Mouse (Mus musculus) heart, embryonic 15.5 days (tissue): ENCODE results near the gene Adamtsl1. TPM values are rescaled to one million over a fixed set of nuclear protein-coding genes. Genes with fewer than 3 reads are reported as not detected.

Experiments used
- ATAC-seq: fragments of 200-750 bp; cut with Nextera tagmentation; replicated peaks from 2 replicates; pipeline ENCODE4 v1.8.0; 2017; ENCODE audit warnings: low read depth, moderate TSS enrichment; ENCODE audit not compliant: insufficient number of reproducible peaks, insufficient read depth, low FRiP score
- H3K27ac ChIP-seq: fragments of 300-500 bp; sonication (generic); 2 replicates; pipeline ENCODE4 v1.5.1; 2015; ENCODE audit warnings: mild to moderate bottlenecking, inconsistent platforms
- H3K27me3 ChIP-seq: fragments of 300-500 bp; sonication (generic); 2 replicates; pipeline ENCODE4 v1.6.1; 2015; ENCODE audit warnings: inconsistent platforms
- H3K36me3 ChIP-seq: fragments of 300-500 bp; sonication (generic); 2 replicates; pipeline ENCODE4 v1.6.1; 2015; ENCODE audit warnings: mild to moderate bottlenecking, inconsistent platforms
- H3K4me1 ChIP-seq: fragments of 300-500 bp; sonication (generic); replicated peaks from 2 replicates; pipeline ENCODE4 v1.6.1; 2015; ENCODE audit warnings: inconsistent platforms
- H3K4me2 ChIP-seq: fragments of 300-500 bp; sonication (generic); 2 replicates; pipeline ENCODE4 v1.6.1; 2015; ENCODE audit warnings: inconsistent platforms, mild to moderate bottlenecking, moderate library complexity
- H3K4me3 ChIP-seq: fragments of 300-500 bp; sonication (generic); 2 replicates; pipeline ENCODE4 v1.5.1; 2015; ENCODE audit warnings: mild to moderate bottlenecking, inconsistent platforms
- H3K9ac ChIP-seq: fragments of 300-500 bp; sonication (generic); 2 replicates; pipeline ENCODE4 v1.6.1; 2015; ENCODE audit warnings: mild to moderate bottlenecking, inconsistent platforms
- H3K9me3 ChIP-seq: fragments of 300-500 bp; sonication (generic); replicated peaks from 2 replicates; pipeline ENCODE4 v1.6.1; 2016; ENCODE audit warnings: inconsistent platforms
- WGBS: fragments of 180-500 bp; shearing (Covaris S2); methylation state at CpG from one replicate; pipeline ENCODE4 v1.1.7; 2015; ENCODE audit warnings: mixed read lengths; 5-methylcytosine and 5-hydroxymethylcytosine counted together
- polyA plus RNA-seq: library from polyadenylated mRNA; unstranded; fragments of >200 nt; fragmentation: Nextera tagmentation; extraction: Ambion mirVana; gene quantifications from 2 replicates; pipeline ENCODE4 v1.2.1, GENCODE M21; 2015

Gene Adamtsl1
- polyA plus RNA-seq, 1 experiment from 2014 or later: 9.8 TPM

DNA sequence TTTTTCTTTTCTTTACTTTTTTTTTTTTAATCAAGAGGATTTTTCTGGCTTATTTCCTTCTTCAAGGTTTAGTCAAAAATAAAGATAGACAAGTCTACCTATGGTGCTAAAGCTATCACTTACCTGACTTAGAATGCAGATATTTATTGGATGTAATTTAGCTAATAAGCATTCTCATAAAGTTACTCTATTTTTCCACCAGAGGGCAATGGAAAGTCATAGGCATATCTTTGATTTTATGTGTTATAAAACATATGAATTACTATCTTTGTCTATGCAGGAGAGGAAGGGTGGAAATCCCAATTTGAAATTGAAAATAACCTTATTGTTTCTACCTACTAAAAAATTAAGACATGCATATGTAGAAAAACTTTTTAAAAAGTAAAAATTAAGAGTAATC, 418.2 kb downstream of the Adamtsl1 start:
- Histone ChIP-seq H3K4me2 (no peak overlapping the region), H3K36me3 (no peaks in the 10 kb centered on the region), H3K4me1 (no peaks in the 10 kb centered on the region), H3K27me3 (no peaks in the 10 kb centered on the region), H3K27ac (no peak overlapping the region), H3K4me3 (no peak overlapping the region), H3K9ac (no peak overlapping the region), H3K9me3 (no peaks in the 10 kb centered on the region)
- ATAC-seq: no peak

DNA sequence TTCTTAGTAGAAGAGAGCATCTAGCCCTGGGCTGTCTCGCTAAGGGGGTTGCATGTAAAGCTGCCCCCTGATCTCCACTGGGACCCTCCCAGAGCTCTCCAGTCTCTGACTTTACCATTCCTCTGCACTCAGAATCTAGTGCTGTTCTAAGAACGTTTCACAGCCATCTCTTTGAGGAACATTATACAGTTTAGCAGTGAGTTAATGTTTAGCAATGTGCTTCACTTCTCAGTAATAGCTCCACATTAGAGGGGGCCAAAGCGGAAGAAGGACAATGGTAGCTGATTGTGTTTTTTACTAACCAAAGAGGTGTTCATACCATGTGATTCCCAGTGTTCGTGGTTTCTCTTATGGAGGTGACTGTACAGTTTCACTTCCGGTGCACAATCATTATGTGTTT, 425.5 kb downstream of the Adamtsl1 start:
- Histone ChIP-seq H3K9ac (no peak overlapping the region), H3K4me2 (no peak overlapping the region), H3K27me3 (no peaks in the 10 kb centered on the region), H3K27ac (no peak overlapping the region), H3K4me3 (no peak overlapping the region), H3K4me1 (no peaks in the 10 kb centered on the region), H3K9me3 (no peaks in the 10 kb centered on the region), H3K36me3 (no peaks in the 10 kb centered on the region)
- WGBS: 78% methylated on average over 5 of the region's 5 CpGs
- ATAC-seq: no peak

DNA sequence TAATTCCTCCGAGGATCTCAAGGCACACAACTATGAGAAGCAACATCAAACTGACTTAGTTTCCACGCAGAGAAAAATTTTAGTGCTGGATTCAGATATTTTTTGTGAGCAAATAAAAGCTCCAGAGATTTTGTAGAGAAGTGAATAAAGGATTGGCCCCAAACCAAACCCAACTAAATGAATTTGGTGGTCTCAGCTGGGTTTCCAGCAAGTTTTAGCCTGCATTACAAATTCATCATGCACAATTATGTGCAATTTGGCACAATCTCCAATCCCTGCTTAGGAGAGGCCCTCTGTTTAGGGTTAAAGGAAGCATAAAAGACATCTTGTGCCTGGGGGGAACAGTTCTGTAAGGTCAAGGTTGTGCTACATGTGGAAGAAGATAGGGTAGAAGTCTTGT, 427.9 kb downstream of the Adamtsl1 start:
- H3K9ac ChIP-seq: no peak overlapping the region
- H3K4me1 ChIP-seq: no peaks in the 10 kb centered on the region
- no peak overlapping the region for H3K4me3 ChIP-seq
- 86% methylated on average over 2 of the region's 2 CpGs for WGBS
- no peaks in the 10 kb centered on the region for H3K9me3 ChIP-seq
- no peak overlapping the region for H3K4me2 ChIP-seq
- no peaks in the 10 kb centered on the region for H3K36me3 ChIP-seq
- no peak for ATAC-seq
- no peak overlapping the region for H3K27ac ChIP-seq
- no peaks in the 10 kb centered on the region for H3K27me3 ChIP-seq

DNA sequence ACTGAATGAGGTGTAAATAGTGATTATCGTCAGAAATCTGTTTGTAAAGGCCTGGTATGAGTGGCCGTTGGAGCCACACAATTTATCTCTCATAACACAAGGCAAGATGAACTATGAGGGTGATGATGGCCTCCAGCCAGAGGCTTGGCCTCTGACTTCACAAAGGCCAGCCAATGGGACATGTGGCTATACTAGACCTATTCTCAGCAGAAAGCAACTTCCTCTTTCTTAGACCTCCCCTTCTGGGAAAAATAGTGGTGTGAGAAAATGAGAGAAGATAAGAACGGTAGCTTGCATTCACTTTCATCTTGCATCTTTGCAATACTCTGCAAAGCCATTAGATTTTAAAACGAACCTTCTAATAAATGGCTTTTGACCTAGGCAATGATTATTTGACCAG, 439.6 kb downstream of the Adamtsl1 start:
- Histone ChIP-seq H3K4me2 (no peak overlapping the region), H3K9me3 (no peaks in the 10 kb centered on the region)
- no peak for ATAC-seq

DNA sequence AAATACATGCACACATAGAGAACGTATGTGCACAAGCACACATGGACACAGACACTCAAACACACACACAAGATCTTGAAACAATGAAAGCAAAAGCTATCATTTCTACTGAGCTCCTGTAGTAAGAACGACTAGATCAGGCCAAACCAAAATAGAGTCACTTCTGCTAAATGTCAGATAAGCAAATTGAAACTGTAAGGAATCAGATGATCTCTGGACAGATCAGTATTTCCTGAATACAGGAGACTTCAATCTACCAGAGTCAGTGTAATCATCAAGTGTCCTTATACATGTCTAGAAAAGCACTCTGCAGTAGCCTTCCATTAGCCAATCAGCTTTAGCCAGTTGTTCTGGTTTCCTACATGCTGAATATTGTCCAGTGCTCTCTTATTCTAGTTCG, 441.4 kb downstream of the Adamtsl1 start:
- Histone ChIP-seq H3K4me1 (peaks cover 6% of the 10 kb centered on the region), H3K4me2 (no peak overlapping the region), H3K27ac (no peak overlapping the region), H3K9me3 (no peaks in the 10 kb centered on the region), H3K4me3 (no peak overlapping the region), H3K9ac (no peak overlapping the region), H3K27me3 (no peaks in the 10 kb centered on the region), H3K36me3 (no peaks in the 10 kb centered on the region)
- 54% methylated on average over 3 of the region's 3 CpGs for WGBS
- no peak for ATAC-seq

More for the DNA sequence above, 439.6 kb downstream of the Adamtsl1 start:
- Histone ChIP-seq H3K27me3 (no peaks in the 10 kb centered on the region), H3K9ac (no peak overlapping the region), H3K4me1 (peaks cover under 1% of the 10 kb centered on the region; the same call in 1 of the 2 replicates), H3K4me3 (no peak overlapping the region), H3K36me3 (no peaks in the 10 kb centered on the region), H3K27ac (no peak overlapping the region)
- WGBS: 60% methylated on average over 4 of the region's 4 CpGs

DNA sequence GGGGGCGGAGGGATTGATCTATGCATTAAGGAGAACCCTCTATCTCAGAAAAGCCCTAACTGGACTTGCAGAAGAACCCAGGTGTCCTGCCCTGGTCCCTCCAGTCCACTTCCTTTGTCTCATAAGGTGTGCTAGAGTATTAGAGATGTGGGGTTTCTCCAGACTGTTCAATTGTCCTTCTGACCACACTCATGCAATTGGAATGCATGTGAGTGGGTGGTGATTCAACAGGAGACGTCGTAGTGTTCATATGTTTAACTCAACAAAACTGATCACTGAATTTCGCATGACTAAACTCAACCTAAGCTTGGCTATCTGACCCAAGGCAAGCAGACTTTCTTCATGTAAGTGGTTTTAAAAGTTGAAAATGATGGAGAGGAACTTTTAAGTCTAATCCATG, 443.3 kb downstream of the Adamtsl1 start:
- Histone ChIP-seq H3K4me3 (no peak overlapping the region), H3K36me3 (no peaks in the 10 kb centered on the region), H3K27ac (no peak overlapping the region), H3K4me1 (peaks cover 6% of the 10 kb centered on the region), H3K4me2 (no peak overlapping the region), H3K9me3 (no peaks in the 10 kb centered on the region), H3K9ac (no peak overlapping the region), H3K27me3 (no peaks in the 10 kb centered on the region)
- WGBS: 74% methylated on average over 4 of the region's 4 CpGs
- ATAC-seq: no peak

DNA sequence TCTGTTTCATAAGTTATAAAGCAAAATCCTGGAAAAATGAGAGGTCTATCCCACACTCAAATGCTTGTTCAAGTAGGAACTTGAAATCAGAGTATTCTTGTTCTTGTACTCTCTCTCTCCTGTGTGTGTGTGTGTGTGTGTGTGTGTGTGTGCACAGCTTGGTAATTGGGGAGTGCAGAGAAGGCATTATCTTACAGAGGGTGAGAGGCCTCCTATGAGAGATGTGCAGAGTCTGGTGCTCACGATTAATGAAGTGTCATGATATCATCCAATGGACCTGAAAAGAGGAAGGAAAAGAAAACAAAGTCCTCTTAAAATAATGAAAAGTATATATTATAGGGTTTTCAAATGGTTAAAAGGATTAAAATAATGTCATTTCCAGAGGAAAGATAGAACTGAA, 443.9 kb downstream of the Adamtsl1 start:
- no peak overlapping the region for H3K4me2 ChIP-seq
- no peak for ATAC-seq
- no peaks in the 10 kb centered on the region for H3K9me3 ChIP-seq
- H3K9ac ChIP-seq: no peak overlapping the region
- no peak overlapping the region for H3K4me3 ChIP-seq
- WGBS: 48% methylated on average over 1 of the region's 1 CpGs
- H3K4me1 ChIP-seq: peaks cover 6% of the 10 kb centered on the region
- no peak overlapping the region for H3K27ac ChIP-seq
- H3K27me3 ChIP-seq: no peaks in the 10 kb centered on the region
- H3K36me3 ChIP-seq: no peaks in the 10 kb centered on the region

DNA sequence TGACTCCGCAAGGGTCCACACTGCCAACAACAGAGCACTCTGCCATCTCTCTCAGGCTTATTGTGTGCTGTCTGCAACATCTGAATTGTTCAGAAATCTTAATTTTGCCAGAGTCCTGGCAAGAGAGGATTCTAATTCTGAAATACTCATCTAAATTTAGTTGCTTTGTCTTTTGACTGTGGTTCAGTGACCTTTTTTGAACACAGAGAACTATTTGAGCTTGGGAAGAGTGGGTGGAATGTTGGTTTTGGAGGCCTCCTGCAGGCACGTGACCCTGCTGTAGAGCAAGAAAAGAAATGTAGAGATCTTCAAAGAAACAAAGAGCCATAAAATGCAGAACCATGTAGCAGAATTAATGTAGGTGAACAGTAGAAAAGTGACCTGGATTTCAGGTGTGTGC, 445.0 kb downstream of the Adamtsl1 start:
- Histone ChIP-seq H3K9ac (no peak overlapping the region), H3K4me2 (no peak overlapping the region), H3K36me3 (no peaks in the 10 kb centered on the region), H3K4me1 (peaks cover 6% of the 10 kb centered on the region), H3K27me3 (no peaks in the 10 kb centered on the region), H3K27ac (0 out of 2 replicates have a peak overlapping the region, but pooled peaks have one; percentile 2), H3K9me3 (no peaks in the 10 kb centered on the region), H3K4me3 (no peak overlapping the region)
- 78% methylated on average over 2 of the region's 2 CpGs for WGBS
- no peak for ATAC-seq

DNA sequence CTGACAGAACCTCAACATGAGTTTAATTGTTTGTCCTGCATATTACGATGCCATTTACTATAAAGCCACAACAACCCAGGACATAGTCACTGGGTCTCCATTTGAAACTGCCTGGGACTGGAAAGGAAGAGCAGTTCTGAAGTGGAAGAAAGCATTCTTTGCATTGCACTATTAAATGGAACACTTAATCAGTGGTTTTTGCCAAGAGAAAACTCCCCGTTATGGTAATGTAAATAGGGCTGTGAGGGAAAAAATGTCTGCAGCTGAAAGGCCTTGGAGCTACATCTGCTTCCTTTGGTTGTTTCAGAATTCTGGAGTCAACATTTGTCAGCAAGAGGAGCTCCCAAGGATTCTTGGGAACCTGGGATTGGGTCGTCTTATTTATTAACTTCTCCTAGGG, 462.2 kb downstream of the Adamtsl1 start:
- no peaks in the 10 kb centered on the region for H3K4me1 ChIP-seq

DNA sequence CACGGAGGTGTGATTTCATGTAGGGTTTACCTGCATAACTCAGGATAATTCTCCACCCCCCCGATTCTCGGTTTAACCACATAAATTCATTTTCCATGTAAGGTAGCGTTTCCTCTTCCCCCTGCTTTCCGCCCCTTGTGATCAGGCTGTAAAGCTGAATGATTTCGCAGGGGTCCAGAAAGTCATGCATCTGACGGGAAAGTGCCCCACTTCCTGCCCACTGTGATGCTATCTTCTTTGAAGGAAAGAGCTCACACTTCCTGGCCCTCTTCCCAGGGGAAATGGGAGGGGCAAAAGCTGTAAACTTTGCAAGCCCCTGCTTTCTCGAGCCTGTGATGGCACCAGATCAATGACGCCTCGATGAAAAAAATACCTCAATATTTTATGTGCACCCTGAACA, 465.2 kb downstream of the Adamtsl1 start:
- H3K4me1 ChIP-seq: no peaks in the 10 kb centered on the region
- 55% methylated on average over 10 of the region's 10 CpGs for WGBS
- no peak overlapping the region for H3K4me2 ChIP-seq
- H3K4me3 ChIP-seq: no peak overlapping the region
- H3K9me3 ChIP-seq: no peaks in the 10 kb centered on the region
- H3K27ac ChIP-seq: no peak overlapping the region
- no peak overlapping the region for H3K9ac ChIP-seq
- ATAC-seq: no peak
- no peaks in the 10 kb centered on the region for H3K36me3 ChIP-seq
- H3K27me3 ChIP-seq: no peaks in the 10 kb centered on the region

More for the DNA sequence above, 462.2 kb downstream of the Adamtsl1 start:
- H3K27me3 ChIP-seq: no peaks in the 10 kb centered on the region
- 72% methylated on average over 3 of the region's 3 CpGs for WGBS
- H3K9me3 ChIP-seq: no peaks in the 10 kb centered on the region
- H3K4me2 ChIP-seq: no peak overlapping the region
- no peak overlapping the region for H3K4me3 ChIP-seq
- H3K9ac ChIP-seq: no peak overlapping the region
- H3K36me3 ChIP-seq: no peaks in the 10 kb centered on the region
- no peak for ATAC-seq
- H3K27ac ChIP-seq: no peak overlapping the region

DNA sequence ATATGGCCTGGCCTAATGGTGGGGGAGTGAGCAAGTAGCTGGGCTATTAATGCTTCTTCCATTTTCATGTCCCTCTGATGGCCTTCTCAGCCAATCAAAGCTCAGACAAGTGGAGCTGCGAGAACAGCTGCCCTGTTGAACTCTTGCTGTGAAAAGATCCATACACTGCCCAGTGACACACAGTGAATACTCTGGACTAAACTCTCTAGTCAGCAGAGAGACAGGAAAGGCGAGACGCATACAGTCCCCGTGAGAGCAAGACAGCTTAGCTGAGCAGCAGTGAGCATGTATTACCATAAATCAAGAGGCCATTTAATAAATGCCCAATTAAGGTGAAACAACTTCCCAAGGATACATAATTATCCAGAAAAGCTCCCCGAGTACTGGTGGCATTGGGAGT, 492.6 kb downstream of the Adamtsl1 start:
- no peak overlapping the region for H3K9ac ChIP-seq
- no peak for ATAC-seq
- no peaks in the 10 kb centered on the region for H3K36me3 ChIP-seq
- no peaks in the 10 kb centered on the region for H3K27me3 ChIP-seq
- no peak overlapping the region for H3K27ac ChIP-seq
- no peak overlapping the region for H3K4me2 ChIP-seq
- WGBS: 46% methylated on average over 5 of the region's 5 CpGs
- H3K4me3 ChIP-seq: no peak overlapping the region
- H3K4me1 ChIP-seq: no peaks in the 10 kb centered on the region
- no peaks in the 10 kb centered on the region for H3K9me3 ChIP-seq

DNA sequence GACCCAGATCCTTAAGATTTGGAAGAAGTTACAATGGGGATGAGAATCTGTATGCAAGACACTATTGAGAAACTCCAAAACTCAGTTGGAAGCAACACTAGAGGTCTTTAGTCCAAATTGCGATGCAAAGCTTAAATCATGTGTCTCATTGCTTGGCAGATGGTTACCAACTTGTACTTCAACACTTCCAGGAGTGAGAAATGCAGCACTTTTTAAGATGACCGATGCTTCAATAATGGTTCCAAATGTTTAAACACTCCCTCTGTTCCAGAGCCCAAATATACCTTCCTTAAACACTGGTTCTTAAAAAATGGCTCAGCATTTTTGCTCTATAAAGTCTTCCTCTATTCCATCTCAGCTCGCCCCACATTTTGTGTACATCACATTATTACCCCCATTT, 499.7 kb downstream of the Adamtsl1 start:
- 87% methylated on average over 3 of the region's 3 CpGs for WGBS
- H3K27ac ChIP-seq: no peak overlapping the region
- no peaks in the 10 kb centered on the region for H3K36me3 ChIP-seq
- H3K4me3 ChIP-seq: no peak overlapping the region
- no peaks in the 10 kb centered on the region for H3K27me3 ChIP-seq
- no peaks in the 10 kb centered on the region for H3K4me1 ChIP-seq
- H3K9me3 ChIP-seq: no peaks in the 10 kb centered on the region
- H3K4me2 ChIP-seq: no peak overlapping the region
- ATAC-seq: no peak
- H3K9ac ChIP-seq: no peak overlapping the region
